Mouse (Mus musculus) kidney, adult 2 months (tissue): Measurements from ENCODE around the gene Ube2e2. TPM values are rescaled to one million over a fixed set of nuclear protein-coding genes. Genes with fewer than 3 reads are reported as not detected.
"Not testable (repeated sequence)": the region's sequence is repeated elsewhere in the genome, so short reads cannot be mapped to it uniquely, and the experiment has no call there.

Experiments
- DNase-seq: peaks from one replicate; pipeline ENCODE4 v3.0.0; 2021
- H3K27ac ChIP-seq: fragments of 200-500 bp; 2 replicates; pipeline ENCODE4 v1.5.1; 2012; ENCODE audit warnings: low read depth, low read length, control low read depth, inconsistent platforms; ENCODE audit not compliant: insufficient read depth
- H3K27me3 ChIP-seq: fragments of 200-500 bp; replicated peaks from 2 replicates; pipeline ENCODE4 v1.6.1; 2012; ENCODE audit warnings: mild to moderate bottlenecking, moderate library complexity, low read length, inconsistent platforms; ENCODE audit not compliant: control insufficient read depth, insufficient read depth
- H3K36me3 ChIP-seq: fragments of 200-500 bp; 2 replicates; pipeline ENCODE4 v1.6.1; 2012; ENCODE audit warnings: mild to moderate bottlenecking, moderate library complexity, low read length, inconsistent platforms; ENCODE audit not compliant: control insufficient read depth, insufficient read depth
- H3K4me1 ChIP-seq: fragments of 200-500 bp; 2 replicates; pipeline ENCODE4 v1.6.1; 2011; ENCODE audit warnings: low read length; ENCODE audit not compliant: control insufficient read depth, insufficient read depth
- H3K4me3 ChIP-seq: fragments of 200-500 bp; 2 replicates; pipeline ENCODE4 v1.5.1; 2011; ENCODE audit warnings: mild to moderate bottlenecking, low read depth, low read length, control low read depth; ENCODE audit not compliant: insufficient read depth
- CTCF ChIP-seq: fragments of 200-500 bp; conservative IDR thresholded peaks from 2 replicates; pipeline ENCODE4 v1.5.1; 2011; ENCODE audit warnings: low read depth, mild to moderate bottlenecking, control low read depth, low read length, moderate library complexity, mixed read lengths; ENCODE audit not compliant: insufficient read depth, insufficient read length
- POLR2A ChIP-seq: fragments of 200-500 bp; IDR thresholded peaks from one replicate; pipeline ENCODE4 v1.6.1; 2011; ENCODE audit warnings: low read depth, low read length, control low read depth
- WGBS: fragments of 180-500 bp; shearing (Covaris S2); methylation state at CpG from one replicate; pipeline ENCODE4 v1.1.7; 2018; 5-methylcytosine and 5-hydroxymethylcytosine counted together
- polyA plus RNA-seq: library from polyadenylated mRNA; depleted of rRNA; stranded (reverse); fragments of >200 nt; gene quantifications from 2 replicates; pipeline ENCODE4 v1.2.3, GENCODE M21; 2012

Ube2e2 gene
- polyA plus RNA-seq, 1 experiment = 56.7 TPM

DNA sequence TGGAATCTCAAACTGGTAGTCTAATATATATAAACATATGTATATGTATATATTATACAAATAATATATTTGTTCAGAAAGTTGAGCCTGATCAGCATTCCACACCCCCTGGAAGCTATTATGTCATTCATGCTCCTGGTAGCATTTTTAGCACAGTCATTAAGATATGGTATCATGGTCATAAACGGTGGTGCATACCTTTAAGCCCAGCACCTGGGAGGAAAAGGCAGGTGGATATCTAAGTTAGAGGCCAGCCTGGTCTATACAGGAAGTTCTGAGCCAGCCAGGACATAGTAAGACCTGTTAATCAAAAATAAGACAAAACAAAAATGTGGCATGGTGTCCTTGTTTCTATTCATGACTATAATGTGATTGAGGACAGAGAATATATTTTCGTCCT lies 140.1 kb downstream of the Ube2e2 start:
- Histone ChIP-seq H3K27me3 (no peaks in the 10 kb centered on the region), H3K4me3 (no peak overlapping the region), H3K27ac (no peak overlapping the region), H3K36me3 (no peaks in the 10 kb centered on the region), H3K4me1 (peaks cover 3% of the 10 kb centered on the region)
- no peak for DNase-seq
- no peak for TF ChIP-seq CTCF
- no peak for TF ChIP-seq POLR2A
- 90% methylated on average over 2 of the region's 2 CpGs for WGBS

DNA sequence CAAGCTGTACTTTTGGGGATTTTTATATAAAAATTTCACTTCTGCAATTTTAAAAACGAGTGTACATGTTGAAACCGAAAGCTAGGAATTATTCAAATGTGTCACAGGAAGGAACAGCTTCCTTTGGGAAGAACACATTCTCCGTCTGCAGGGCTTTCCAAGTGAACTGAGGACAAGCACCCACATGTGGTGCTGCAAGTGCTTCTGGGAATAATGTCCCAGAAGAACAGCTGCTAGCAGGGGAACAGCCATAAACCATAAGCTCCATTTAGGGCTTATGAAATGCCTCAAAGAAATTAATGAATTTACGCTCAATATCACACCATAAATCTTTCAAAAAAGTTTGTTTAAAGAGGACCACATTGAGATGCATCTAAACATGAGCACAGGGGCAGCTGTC lies 162.9 kb downstream of the Ube2e2 start:
- Histone ChIP-seq H3K36me3 (no peaks in the 10 kb centered on the region), H3K27ac (peak overlapping the region; percentile 50; the same call in 1 of the 2 replicates), H3K27me3 (no peaks in the 10 kb centered on the region), H3K4me1 (no peaks in the 10 kb centered on the region), H3K4me3 (no peak overlapping the region)
- TF ChIP-seq POLR2A (no peak), CTCF (no peak)
- peak; percentile 38 for DNase-seq
- WGBS = 55% methylated on average over 4 of the region's 4 CpGs

DNA sequence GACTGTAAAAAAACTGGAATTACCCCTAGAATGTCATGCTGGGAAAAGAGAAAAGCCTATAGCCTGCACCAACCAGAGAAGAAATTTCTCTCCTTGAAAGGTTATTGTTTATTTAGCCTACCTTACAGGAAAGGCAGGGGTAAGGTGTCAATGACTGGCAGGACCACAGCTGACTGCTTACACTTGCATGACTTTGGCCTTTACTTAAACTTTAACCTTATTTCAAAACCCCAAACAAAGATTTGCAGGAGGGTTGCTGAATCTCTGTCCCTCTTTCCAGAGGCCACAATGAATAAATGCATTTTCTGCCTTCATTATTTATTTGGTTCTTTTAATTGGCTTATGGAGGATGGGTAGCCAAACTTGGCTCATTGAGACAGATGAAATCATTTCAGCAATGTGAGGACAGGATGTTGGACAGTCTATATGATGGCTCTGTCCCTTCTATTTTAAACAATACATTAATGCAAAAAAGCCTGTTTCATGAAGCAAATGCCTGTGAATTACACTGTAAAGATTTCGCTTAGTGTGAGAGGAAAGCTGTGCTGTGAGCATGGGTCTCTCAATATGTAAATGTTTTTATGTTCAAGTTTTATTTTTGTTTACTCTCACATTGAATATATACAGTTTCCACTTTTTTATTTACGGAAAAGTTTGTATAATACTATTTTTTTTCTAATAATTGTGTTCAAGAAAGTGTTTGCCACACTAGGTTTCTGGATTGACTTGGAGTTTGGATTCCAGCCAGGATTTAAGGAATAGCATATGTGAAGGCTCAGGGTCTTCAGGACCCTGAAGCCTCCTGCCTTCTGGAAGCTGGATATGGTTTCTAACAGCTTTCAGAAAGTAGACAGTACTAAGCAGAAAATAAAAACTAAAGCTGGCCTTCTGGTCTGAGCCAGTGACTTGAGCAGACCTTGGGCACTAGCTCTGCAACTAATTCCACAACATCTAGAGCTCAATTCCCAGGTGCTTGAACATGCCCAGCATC lies 173.2 kb downstream of the Ube2e2 start:
- H3K36me3 ChIP-seq = no peaks in the 10 kb centered on the region
- no peak overlapping the region for H3K27ac ChIP-seq
- no peaks in the 10 kb centered on the region for H3K27me3 ChIP-seq
- no peaks in the 10 kb centered on the region for H3K4me1 ChIP-seq
- no peak for DNase-seq
- no peak for TF ChIP-seq CTCF
- TF ChIP-seq POLR2A = no peak
- no peak overlapping the region for H3K4me3 ChIP-seq
- WGBS = 95% methylated on average over 2 of the region's 2 CpGs

DNA sequence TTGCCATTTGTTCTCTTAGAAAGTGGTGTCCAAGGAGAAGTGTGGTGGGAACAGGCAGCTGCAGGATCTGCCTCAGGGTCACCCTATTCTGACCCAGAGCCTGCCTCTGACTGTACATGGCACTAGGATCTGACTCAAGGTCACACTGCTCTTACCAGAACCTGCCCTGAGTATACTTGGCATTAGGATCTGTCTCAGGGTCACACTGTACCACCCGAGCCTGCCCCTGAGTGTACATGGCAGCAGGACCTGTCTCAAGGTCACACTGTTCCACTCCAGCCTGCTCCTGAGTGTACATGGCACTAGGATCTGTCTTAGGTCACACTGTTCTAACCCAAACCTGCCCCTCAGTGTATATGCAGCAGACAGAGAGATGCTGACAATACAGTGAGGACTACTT lies 177.1 kb downstream of the Ube2e2 start:
- H3K27me3 ChIP-seq = no peaks in the 10 kb centered on the region
- H3K27ac ChIP-seq = no peak overlapping the region
- no peak overlapping the region for H3K4me3 ChIP-seq
- 67% methylated on average over 1 of the region's 1 CpGs for WGBS
- no peaks in the 10 kb centered on the region for H3K4me1 ChIP-seq
- no peak for DNase-seq
- no peaks in the 10 kb centered on the region for H3K36me3 ChIP-seq
- TF ChIP-seq CTCF = no peak
- TF ChIP-seq POLR2A = no peak

DNA sequence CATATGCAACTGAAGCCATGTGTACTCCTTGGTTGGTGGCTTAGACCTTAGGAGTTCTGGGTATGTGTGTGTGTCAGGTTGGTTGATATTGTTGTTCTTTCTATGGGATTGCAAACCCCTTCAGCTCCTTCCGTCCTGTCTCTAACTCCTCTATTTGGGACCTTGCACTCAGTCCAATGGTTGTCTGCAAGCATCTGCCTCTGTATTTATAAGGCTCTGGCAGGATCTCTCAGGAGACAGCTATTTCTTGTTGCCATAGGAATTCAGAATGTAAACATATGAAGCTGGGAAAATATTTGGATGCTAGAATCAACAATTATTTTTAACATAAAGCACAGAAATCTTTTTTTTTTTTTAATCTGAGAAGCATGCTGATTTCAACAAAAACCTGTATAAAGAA lies 178.5 kb downstream of the Ube2e2 start:
- no peak for DNase-seq
- no peak overlapping the region for H3K27ac ChIP-seq
- TF ChIP-seq POLR2A (no peak), CTCF (no peak)
- 79% methylated on average over 1 of the region's 1 CpGs for WGBS
- no peaks in the 10 kb centered on the region for H3K4me1 ChIP-seq
- no peaks in the 10 kb centered on the region for H3K36me3 ChIP-seq
- H3K4me3 ChIP-seq = no peak overlapping the region
- no peaks in the 10 kb centered on the region for H3K27me3 ChIP-seq

DNA sequence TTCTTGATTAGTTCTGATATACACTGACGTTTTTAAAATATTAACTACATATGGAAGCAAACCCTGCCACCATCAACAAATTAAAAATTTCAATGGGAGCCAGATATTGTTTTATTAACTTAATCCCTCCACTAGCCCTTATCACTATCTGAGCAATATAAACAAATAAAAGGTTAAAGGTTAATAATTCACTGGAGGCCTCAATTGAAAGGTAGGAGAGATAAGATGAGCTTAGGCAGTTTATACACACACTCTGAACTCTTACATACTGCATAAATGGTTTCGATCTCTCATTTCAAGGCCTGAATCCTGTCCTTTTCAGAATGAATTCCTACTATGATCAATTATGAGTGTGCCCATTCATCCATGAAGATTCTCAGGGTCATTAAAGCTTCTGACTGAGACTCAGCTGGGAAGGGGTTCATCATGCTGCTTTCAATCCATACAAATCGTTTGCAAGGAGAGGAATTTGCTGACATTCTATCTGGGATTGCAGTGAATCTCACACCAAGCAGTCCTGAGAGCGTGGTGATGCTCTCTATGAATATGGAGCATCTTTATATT lies 196.3 kb downstream of the Ube2e2 start:
- no peaks in the 10 kb centered on the region for H3K27me3 ChIP-seq
- WGBS = 81% methylated on average over 4 of the region's 4 CpGs
- H3K4me3 ChIP-seq = no peak overlapping the region
- TF ChIP-seq POLR2A (no peak), CTCF (no peak)
- no peak overlapping the region for H3K27ac ChIP-seq
- DNase-seq = no peak
- no peaks in the 10 kb centered on the region for H3K4me1 ChIP-seq
- H3K36me3 ChIP-seq = no peaks in the 10 kb centered on the region

DNA sequence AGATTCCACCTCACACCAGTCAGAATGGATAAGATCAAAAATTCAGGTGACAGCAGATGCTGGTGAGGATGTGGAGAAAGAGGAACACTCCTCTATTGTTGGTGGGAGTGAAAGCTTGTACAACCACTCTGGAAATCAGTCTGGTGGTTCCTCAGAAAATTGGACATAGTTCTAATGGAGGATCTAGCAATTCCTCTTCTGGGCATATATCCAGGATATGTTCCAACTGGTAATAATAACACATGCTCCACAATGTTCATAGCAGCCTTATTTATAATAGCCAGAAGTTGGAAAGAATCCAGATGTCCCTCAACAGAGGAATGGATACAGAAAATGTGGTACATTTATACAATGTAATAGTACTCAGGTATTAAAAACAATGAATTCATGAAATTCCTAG lies 197.6 kb downstream of the Ube2e2 start:
- not testable (repeated sequence) for H3K4me3 ChIP-seq, H3K27me3 ChIP-seq, H3K4me1 ChIP-seq, H3K27ac ChIP-seq, H3K36me3 ChIP-seq, DNase-seq
